Mouse (Mus musculus) brain, embryonic 14.5 days (tissue): Measurements from ENCODE around the gene Fhl4.

Source experiments
- CTCF ChIP-seq: fragments of 200-500 bp; IDR thresholded peaks from 2 replicates; pipeline ENCODE4 v1.5.1; 2012; ENCODE audit warnings: inconsistent platforms, mild to moderate bottlenecking, moderate library complexity, borderline replicate concordance; ENCODE audit not compliant: insufficient read depth, insufficient read length; ENCODE audit errors: extremely low read depth
- POLR2A ChIP-seq: fragments of 200-500 bp; IDR thresholded peaks from 2 replicates; pipeline ENCODE4 v1.6.1; 2012; ENCODE audit warnings: mild to moderate bottlenecking, inconsistent platforms, borderline replicate concordance; ENCODE audit not compliant: poor library complexity, insufficient read depth, insufficient read length, severe bottlenecking; ENCODE audit errors: extremely low read depth

DNA sequence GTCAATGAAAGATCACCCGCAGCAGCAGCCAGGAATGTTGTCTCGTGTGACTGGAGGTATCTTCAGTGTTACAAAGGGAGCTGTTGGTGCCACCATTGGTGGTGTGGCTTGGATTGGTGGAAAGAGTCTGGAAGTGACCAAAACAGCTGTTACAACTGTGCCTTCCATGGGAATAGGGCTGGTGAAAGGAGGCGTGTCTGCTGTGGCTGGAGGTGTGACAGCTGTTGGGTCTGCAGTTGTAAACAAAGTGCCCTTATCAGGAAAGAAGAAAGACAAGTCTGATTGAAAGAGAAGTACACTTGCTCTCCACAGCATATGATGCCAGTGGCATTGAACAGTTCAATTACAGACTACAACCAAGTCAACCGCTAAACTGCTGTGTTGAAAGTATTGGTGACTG, 12.1 kb upstream of the Fhl4 start:
- TF ChIP-seq CTCF (no peak), POLR2A (no peak)
